Mouse (Mus musculus) bone marrow, adult 2 months (tissue): ENCODE results near the gene Hmga1. TPM values are rescaled to one million over a fixed set of nuclear protein-coding genes. Genes with fewer than 3 reads are reported as not detected.

Experiments
- H3K27ac ChIP-seq: fragments of 200-500 bp; 2 replicates; pipeline ENCODE4 v1.5.1; 2012; ENCODE audit warnings: low read depth, mild to moderate bottlenecking, control low read depth, inconsistent platforms, low read length; ENCODE audit not compliant: control insufficient read depth, poor library complexity, insufficient read depth
- H3K4me1 ChIP-seq: fragments of 200-500 bp; 2 replicates; pipeline ENCODE4 v1.6.1; 2011; ENCODE audit warnings: low read length; ENCODE audit not compliant: control insufficient read depth, insufficient read depth
- H3K4me3 ChIP-seq: fragments of 200-500 bp; replicated peaks from 2 replicates; pipeline ENCODE3; 2011; ENCODE audit warnings: mild to moderate bottlenecking, low read depth, low read length, control low read depth; ENCODE audit not compliant: control insufficient read depth
- CTCF ChIP-seq: fragments of 200-500 bp; IDR thresholded peaks from 2 replicates; pipeline ENCODE4 v1.5.1; 2011; ENCODE audit warnings: low read length, control low read depth; ENCODE audit not compliant: control insufficient read depth, insufficient read depth
- POLR2A ChIP-seq: fragments of 200-500 bp; IDR thresholded peaks from 2 replicates; pipeline ENCODE4 v1.6.1; 2011; ENCODE audit warnings: low read depth, mild to moderate bottlenecking, control low read depth, low read length, borderline replicate concordance; ENCODE audit not compliant: control insufficient read depth
- WGBS: fragments of 180-500 bp; shearing (Covaris S2); methylation state at CpG from one replicate; pipeline ENCODE4 v1.1.7; 2018; 5-methylcytosine and 5-hydroxymethylcytosine counted together
- polyA plus RNA-seq: library from polyadenylated mRNA; stranded (reverse); fragments of >200 nt; gene quantifications from 2 replicates; pipeline ENCODE4 v1.2.4, GENCODE M21; 2011; ENCODE audit warnings: low replicate concordance; ENCODE audit not compliant: missing spikeins, insufficient read depth, insufficient read length

Gene Hmga1
- polyA plus RNA-seq = 38.0 and 99.4 TPM in 2 replicates

DNA sequence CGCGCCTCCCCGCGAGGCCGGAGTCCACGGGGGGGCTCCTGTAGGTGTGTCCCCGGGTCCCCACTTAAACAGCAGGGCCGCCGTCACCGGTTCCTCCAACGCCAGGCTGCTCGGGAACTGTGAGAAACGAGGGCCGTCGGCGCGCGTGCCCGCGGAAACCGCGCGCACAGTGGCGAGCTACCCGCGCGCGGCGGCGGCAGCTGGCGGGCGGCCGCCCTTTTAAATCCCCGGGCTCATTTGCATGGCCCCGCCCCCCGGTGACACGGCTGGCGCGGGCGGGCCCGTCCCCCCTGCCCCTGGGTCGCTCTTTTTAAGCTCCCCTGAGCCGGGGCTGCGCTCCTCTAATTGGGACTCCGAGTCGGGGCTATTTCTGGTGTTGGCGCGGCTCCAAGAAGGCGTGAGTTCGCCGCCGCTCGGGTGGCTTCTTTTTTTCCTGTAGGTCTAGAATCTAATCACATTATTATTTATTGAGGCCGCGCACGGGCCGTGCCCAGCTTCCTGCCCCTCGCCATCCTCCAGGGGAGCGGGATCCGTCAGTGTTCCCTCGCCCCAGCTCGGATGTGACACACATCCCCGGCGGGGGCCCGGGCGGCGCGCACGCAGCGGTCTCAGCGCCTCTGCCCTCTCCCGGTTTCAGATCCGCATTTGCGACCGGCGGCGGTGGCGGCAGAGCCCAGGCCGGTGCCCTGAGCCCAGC, at the start of gene Hmga1:
Gene Hmga1, plus strand, starts transcription at position 183 of the 697 bp plus-strand sequence.
- peaks cover 15% of the 10 kb centered on the region for H3K4me1 ChIP-seq
- under 1% methylated on average over 79 of the region's 79 CpGs for WGBS
- no peak for TF ChIP-seq CTCF
- peak; percentile 97 for TF ChIP-seq POLR2A
- peak within 1 kb of the TSS; percentile 93 for H3K4me3 ChIP-seq
- peak within 1 kb of the TSS; percentile 99 for H3K27ac ChIP-seq

DNA sequence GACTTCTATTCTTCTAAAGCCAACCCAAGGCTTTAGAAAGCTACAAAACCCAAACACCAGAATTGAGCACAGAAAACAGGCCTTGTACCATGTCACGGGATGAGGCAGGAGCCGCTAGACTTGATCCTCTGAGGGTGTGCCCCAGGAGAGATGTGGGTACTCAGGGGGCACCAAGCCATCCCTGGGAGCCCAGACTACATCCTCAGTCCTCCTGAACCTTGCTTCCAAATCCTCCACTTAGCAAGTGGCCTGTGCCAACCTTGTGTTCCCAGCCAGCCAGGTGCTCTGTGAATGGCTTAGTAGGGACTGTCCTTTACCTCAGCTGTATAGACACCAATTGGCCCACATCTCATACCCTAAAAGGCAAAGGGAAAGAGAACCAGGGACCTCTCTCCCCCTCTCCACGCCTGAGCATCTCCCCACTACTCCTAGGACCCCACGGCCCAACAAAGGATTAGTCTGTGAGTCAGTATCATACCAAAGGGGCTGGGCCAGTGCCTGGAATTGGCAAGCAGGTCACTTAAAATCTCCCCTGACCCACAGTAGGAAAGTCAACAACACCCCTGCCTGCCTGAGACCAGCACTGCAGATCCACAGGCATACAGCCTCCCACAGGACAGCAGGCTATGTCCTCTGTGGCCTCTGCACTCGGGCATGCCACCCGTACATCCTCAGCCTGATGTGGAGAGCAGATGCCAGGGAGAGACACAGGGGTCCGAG, 49.3 kb upstream of the Hmga1 start:
- Histone ChIP-seq H3K27ac (no peak overlapping the region), H3K4me3 (no peak overlapping the region), H3K4me1 (no peaks in the 10 kb centered on the region)
- TF ChIP-seq CTCF = no peak
- no peak for TF ChIP-seq POLR2A
- 76% methylated on average over 7 of the region's 7 CpGs for WGBS

DNA sequence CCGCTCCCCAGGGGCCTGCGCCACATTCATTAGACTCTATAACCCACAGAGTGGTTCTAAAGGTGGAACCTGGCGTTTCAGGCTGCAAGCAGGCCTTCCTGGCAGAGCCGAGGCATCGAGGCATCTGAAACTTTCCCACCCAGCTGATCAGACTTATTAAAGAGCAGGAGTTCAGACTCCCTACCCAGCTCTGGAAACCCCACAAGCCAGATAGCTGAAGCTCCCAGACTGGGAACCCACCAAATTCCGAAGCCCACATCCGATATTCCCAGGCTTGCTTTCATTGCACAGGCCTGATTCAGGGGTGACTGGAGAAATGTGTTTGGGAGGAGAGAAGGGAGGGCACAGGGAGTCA, 48.7 kb upstream of the Hmga1 start:
- no peaks in the 10 kb centered on the region for H3K4me1 ChIP-seq
- no peak overlapping the region for H3K27ac ChIP-seq
- TF ChIP-seq POLR2A (no peak), CTCF (no peak)
- 84% methylated on average over 7 of the region's 7 CpGs for WGBS
- no peak overlapping the region for H3K4me3 ChIP-seq

DNA sequence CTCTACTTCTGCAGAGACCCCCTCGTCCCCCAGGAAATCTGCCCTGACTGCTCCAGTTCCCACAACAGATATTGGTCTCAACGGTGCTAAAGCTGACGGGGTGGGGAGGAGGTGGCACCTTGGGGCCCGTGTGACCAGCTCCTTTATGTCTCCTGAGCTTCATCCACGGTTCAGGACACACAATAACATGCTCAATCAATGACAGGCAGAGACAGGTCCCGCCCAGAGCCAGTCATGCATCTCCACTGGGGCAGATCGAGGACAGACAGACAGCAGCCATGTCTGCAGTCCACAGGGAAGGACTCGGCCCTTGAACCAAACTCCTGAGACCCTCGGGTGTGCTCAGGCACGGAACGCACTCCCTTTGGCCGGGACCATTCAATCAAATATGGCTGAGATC, 48.3 kb upstream of the Hmga1 start:
- WGBS = 73% methylated on average over 12 of the region's 12 CpGs
- TF ChIP-seq POLR2A (no peak), CTCF (no peak)
- Histone ChIP-seq H3K4me3 (no peak overlapping the region), H3K4me1 (no peaks in the 10 kb centered on the region), H3K27ac (no peak overlapping the region)

DNA sequence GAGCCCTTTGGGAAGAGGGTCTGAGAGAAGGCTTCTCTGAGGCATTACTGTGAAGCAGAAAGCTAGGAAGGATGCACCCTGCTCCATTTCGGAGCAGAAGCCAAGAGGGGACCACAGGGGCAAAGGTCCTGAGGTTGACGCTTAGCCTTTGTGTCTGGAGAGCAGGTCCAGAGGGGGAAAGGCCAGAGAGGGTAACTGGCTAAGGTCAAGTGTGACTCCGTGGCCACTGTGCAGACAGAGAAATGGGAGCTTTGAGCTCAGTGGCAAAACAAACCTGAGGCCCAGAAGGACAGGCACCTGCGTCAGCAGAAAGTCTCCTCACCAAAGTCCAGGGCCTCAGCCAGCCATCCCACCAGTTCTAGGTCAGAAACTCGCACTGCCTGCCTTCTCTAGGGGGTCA, 47.8 kb upstream of the Hmga1 start:
- no peaks in the 10 kb centered on the region for H3K4me1 ChIP-seq
- H3K27ac ChIP-seq = no peak overlapping the region
- no peak for TF ChIP-seq CTCF
- no peak for TF ChIP-seq POLR2A
- 87% methylated on average over 5 of the region's 5 CpGs for WGBS
- no peak overlapping the region for H3K4me3 ChIP-seq

DNA sequence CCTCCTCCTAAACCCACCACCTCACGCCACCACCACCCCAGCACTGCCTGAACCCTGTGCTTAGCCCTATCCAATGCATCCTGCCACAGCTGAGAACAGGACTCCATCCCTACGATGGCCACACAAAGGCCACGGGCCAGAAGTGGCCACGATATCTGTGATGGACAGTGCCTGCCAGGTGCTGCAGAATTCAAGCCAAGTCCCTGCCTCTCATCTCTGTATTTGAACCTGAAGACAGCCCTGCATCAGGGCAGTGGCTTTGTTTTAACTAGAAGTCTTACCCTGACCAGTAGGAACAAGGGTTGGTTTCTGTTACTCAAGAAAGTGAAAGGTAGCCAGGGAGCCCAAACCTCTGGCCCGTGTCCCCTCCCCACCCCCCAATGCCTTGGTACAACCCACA, 47.2 kb upstream of the Hmga1 start:
- Histone ChIP-seq H3K27ac (no peak overlapping the region), H3K4me1 (no peaks in the 10 kb centered on the region), H3K4me3 (no peak overlapping the region)
- WGBS = 76% methylated on average over 5 of the region's 5 CpGs
- TF ChIP-seq CTCF (no peak), POLR2A (no peak)

DNA sequence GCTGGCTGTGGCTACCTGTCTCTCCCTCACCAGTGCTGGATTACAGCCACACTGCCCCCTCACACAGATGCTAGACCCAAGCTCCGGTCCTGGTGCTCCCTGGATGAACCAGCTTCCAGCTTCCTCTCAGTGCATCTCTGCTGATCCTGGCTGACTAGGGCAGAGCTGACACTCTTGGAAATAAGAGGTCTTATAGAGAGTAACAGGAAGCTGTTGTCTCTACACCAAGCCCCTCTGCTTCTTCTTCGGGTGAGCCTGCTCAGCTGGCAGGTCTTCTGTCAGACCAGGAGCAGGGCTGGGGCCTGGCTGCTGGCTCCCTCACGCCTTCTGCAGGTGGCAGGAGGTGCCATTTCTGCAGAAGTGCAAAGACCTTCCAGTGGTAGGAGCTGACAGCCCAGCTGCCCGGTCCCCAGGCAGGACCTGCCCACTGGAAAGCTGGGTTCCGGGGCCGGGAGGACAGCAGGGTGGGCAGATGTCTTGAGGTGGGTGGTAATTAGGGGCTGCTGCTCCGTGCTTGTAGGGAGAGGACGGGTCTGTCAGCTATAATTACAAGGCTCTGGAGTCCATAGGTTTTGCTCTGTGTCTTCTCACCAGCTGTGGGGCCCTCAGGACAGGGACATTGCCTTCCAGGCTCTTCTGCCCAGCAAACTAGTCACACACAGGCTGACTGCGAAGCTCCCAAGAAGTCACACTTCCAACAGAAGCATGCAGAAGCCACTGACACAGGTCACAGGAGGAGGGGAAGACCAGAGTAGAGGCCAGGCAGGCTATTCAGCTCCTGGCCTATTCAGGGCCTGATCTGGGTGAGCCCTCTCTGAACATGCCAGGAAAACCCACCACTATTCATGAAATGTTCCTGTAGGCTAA, 45.8 kb upstream of the Hmga1 start:
- no peak overlapping the region for H3K27ac ChIP-seq
- H3K4me1 ChIP-seq = no peaks in the 10 kb centered on the region
- no peak for TF ChIP-seq CTCF
- no peak for TF ChIP-seq POLR2A
- no peak overlapping the region for H3K4me3 ChIP-seq
- 67% methylated on average over 9 of the region's 9 CpGs for WGBS

DNA sequence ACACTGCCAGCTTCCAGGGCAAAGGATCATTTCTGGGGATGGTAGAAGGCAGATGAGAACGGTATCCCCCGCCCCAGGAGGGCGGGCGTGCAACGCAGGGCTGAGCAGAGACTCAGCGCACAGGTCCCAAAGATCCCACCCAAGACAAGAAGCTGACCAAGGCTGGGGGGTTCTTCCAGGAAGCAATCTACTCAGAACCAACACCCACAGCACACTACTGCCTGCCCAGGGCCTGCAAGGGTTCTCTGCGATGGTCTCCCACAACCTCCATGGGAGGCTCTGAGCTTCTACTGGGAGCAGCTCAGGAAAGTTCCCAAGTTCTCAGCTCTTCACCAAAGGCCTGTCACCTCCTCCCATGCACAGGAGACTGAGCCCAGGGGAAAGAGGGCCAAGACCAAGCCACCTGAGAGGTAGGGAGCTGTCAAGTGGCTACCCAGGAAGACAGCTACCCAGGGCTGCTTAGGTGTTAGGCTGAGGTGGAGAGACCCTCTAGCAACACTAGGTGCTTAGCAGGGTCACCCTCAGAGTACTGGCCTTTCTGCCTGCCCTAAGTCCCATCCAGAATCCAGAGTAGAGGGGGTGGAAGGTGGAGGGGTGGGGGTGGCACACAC, 45.1 kb upstream of the Hmga1 start:
- no peak overlapping the region for H3K4me3 ChIP-seq
- no peak for TF ChIP-seq POLR2A
- TF ChIP-seq CTCF = no peak
- H3K27ac ChIP-seq = no peak overlapping the region
- H3K4me1 ChIP-seq = no peaks in the 10 kb centered on the region
- WGBS = 85% methylated on average over 7 of the region's 7 CpGs
